Mouse (Mus musculus) left cerebral cortex, postnatal 25 days (tissue): ENCODE measurements around the gene Qtrt1. TPM values are rescaled to one million over a fixed set of nuclear protein-coding genes. Genes with fewer than 3 reads are reported as not detected.

Experiments
- DNase-seq, 2 experiments: peaks; one replicate each; pipeline ENCODE4 v3.0.0; 2022; ENCODE audit warnings: low spot score in 2 of 2, mixed read lengths in 1 of 2
- intact Hi-C: fragments of 180-260 bp; cut with DNase I; formaldehyde crosslinking; loops from one replicate; pipeline ENCODE4 v1.15.1; 2025
- total RNA-seq, 2 experiments: library from RNA; stranded (reverse); gene quantifications; 2 replicates each; pipeline ENCODE4 v1.2.3; 2021

The Qtrt1 gene
- total RNA-seq, 2 experiments from 2014 or later = 22.2 to 30.7 TPM

GRCm38 (mm10) chr9:21469032-21470024 is 57.7 kb downstream of the Qtrt1 start:
- intact Hi-C loops = loop anchor here (1.0 to 5.0 kb wide), 2 partner anchors 57 to 103 kb away; partner anchors contain the start of gene Qtrt1
- peak; percentile 45 to 61 for DNase-seq

Other genes starting within 250 kb of the Qtrt1 start
- gene Pde4a, start 246.1 kb upstream of the Qtrt1 start, total RNA-seq = 10 to 100 TPM; 88.9 to 94.4 TPM
- 10 to 100 TPM; 49.2 to 51.0 TPM for gene Keap1, start 172.5 kb upstream of the Qtrt1 start, total RNA-seq
- 1 to 10 TPM; 7.8 to 8.3 TPM for gene S1pr5, start 163.4 kb upstream of the Qtrt1 start, total RNA-seq
- 10 to 100 TPM; 40.7 to 49.2 TPM for gene Atg4d, start 146.5 kb upstream of the Qtrt1 start, total RNA-seq
- gene Kri1, start 123.9 kb upstream of the Qtrt1 start, total RNA-seq = 10 to 100 TPM; 34.6 to 35.7 TPM
- 10 to 100 TPM; 54.4 to 58.4 TPM for gene Cdkn2d, start 120.4 kb upstream of the Qtrt1 start, total RNA-seq
- 1 to 10 TPM in 1 of 2 experiments, under 1 TPM in 1; 0.89 to 1.3 TPM for gene Ap1m2, start 99.5 kb upstream of the Qtrt1 start, total RNA-seq
- 10 to 100 TPM; 43.9 to 51.4 TPM for gene Slc44a2, start 91.1 kb upstream of the Qtrt1 start, total RNA-seq
- 10 to 100 TPM; 68.0 to 77.7 TPM for gene Ilf3, start 44.0 kb upstream of the Qtrt1 start, total RNA-seq
- 10 to 100 TPM; 55.5 to 63.4 TPM for gene Dnm2, start 13.1 kb downstream of the Qtrt1 start, total RNA-seq
- gene Tmed1, start 98.4 kb downstream of the Qtrt1 start, total RNA-seq = 10 to 100 TPM; 14.3 to 15.6 TPM
- under 1 TPM; 0.30 to 0.66 TPM for gene AB124611, start 114.3 kb downstream of the Qtrt1 start, total RNA-seq
- 10 to 100 TPM; 70.8 to 74.0 TPM for gene Carm1, start 135.1 kb downstream of the Qtrt1 start, total RNA-seq
- gene Timm29, start 180.9 kb downstream of the Qtrt1 start, total RNA-seq = 10 to 100 TPM; 45.5 to 48.2 TPM
- gene Yipf2, start 181.0 kb downstream of the Qtrt1 start, total RNA-seq = 10 to 100 TPM; 18.1 to 19.4 TPM
- gene Smarca4, start 204.3 kb downstream of the Qtrt1 start, total RNA-seq = 100 to 1,000 TPM; 117 to 118 TPM